Comparison of ENCODE assay signal across 18 mouse cellular contexts in the genomic region with DNA sequence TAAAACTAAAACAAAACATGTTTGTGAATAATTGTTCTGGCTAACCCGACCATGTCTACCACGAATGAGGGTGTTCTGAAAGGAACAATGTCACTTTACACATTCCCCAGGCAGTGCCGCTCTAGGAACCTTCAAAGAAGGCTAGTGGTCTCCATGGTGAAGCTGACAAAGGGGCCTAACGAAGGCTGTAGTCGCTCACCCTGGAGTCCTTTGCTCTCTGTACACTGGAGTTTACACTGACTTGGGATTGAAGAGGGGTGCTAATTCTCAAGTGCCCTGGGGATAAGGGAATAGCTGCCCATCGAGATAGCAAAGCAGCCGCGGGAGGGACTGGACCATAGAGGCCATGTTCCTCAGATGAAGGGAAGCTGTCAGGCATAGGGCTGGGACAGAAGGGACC. TPM values are rescaled to one million over a fixed set of nuclear protein-coding genes. Genes with fewer than 3 reads are reported as not detected.
A peak's percentile ranks its signal among the peaks of the same experiment; 100 is the strongest.
DNase-seq lines count a peak whose midpoint lies in the region; ATAC-seq lines count a peak whose summit lies in the region.
"Had no signal": no experiment of that assay in that cellular context is flagged by ENCODE, and none has a peak within 500 bp of the region (broad histone marks: within the 10 kb centered on the region; RNA-seq: fewer than 3 reads in every experiment).

No protein-coding gene starts in this region.

- no peak for ATAC-seq in forebrain, embryonic 11.5 days (replicated peaks; ENCODE audit: low FRiP score)
- ATAC-seq in forebrain, embryonic 15.5 days (replicated peaks), result no peak
- no peak for ATAC-seq in kidney, embryonic 15.5 days (replicated peaks; ENCODE audit: low FRiP score)
- ATAC-seq in midbrain, embryonic 14.5 days (ENCODE audit: low FRiP score, low TSS enrichment), result no peak
- no peak for ATAC-seq in midbrain, embryonic 16.5 days
- no peak for ATAC-seq in heart, embryonic 11.5 days (replicated peaks; ENCODE audit: insufficient number of reproducible peaks, low FRiP score, low TSS enrichment)
- ATAC-seq: CD4-positive, CD25-positive, alpha-beta regulatory T cell, adult 4 months; Patski had no signal

- H3K36me3 ChIP-seq in forebrain, embryonic 11.5 days (ENCODE audit: control insufficient read depth, insufficient read depth, low read length), result no peaks in the 10 kb centered on the region
- H3K36me3 ChIP-seq in forebrain, embryonic 15.5 days, result no peaks in the 10 kb centered on the region
- H3K36me3 ChIP-seq in kidney, embryonic 15.5 days, result no peaks in the 10 kb centered on the region
- H3K36me3 ChIP-seq in midbrain, embryonic 14.5 days (ENCODE audit: control insufficient read depth, insufficient read depth, low read length), result no peaks in the 10 kb centered on the region
- H3K36me3 ChIP-seq in midbrain, embryonic 16.5 days (ENCODE audit: control insufficient read depth, insufficient read depth, low read length), result no peaks in the 10 kb centered on the region
- H3K36me3 ChIP-seq in heart, embryonic 11.5 days (ENCODE audit: control insufficient read depth, insufficient read depth, low read length), result no peaks in the 10 kb centered on the region
- H3K36me3 ChIP-seq: hindbrain, embryonic 15.5 days; neural tube, embryonic 13.5 days had no signal

- H3K4me1 ChIP-seq in forebrain, embryonic 11.5 days (replicated peaks; ENCODE audit: control insufficient read depth, insufficient read depth, low read length), result peaks cover 2% of the 10 kb centered on the region; the same call in 1 of the 2 replicates
- peaks cover 16% of the 10 kb centered on the region for H3K4me1 ChIP-seq in forebrain, embryonic 15.5 days
- peaks cover 29% of the 10 kb centered on the region for H3K4me1 ChIP-seq in kidney, embryonic 15.5 days
- peaks cover 3% of the 10 kb centered on the region; the same call in 1 of the 2 replicates for H3K4me1 ChIP-seq in midbrain, embryonic 14.5 days (ENCODE audit: control insufficient read depth, insufficient read depth, low read length)
- peaks cover 10% of the 10 kb centered on the region for H3K4me1 ChIP-seq in midbrain, embryonic 16.5 days (ENCODE audit: control insufficient read depth, insufficient read depth, low read length)
- H3K4me1 ChIP-seq in heart, embryonic 11.5 days (ENCODE audit: control insufficient read depth, insufficient read depth, low read length), result peaks cover 4% of the 10 kb centered on the region

- DNase-seq in forebrain, embryonic 11.5 days (ENCODE audit: low spot score), result peak; percentile 62
- no peak for DNase-seq in kidney, postnatal 25 days
- peak; percentile 31 for DNase-seq in midbrain, embryonic 14.5 days
- DNase-seq in right cerebral cortex, postnatal 10 days (ENCODE audit: low spot score in 2 of 2), result no peak
- DNase-seq: cerebellum, adult 11 months; lung, adult 2 months; spleen, adult 18-20 months; thymus, postnatal 36 days had no signal

- no peak overlapping the region for H3K4me3 ChIP-seq in forebrain, embryonic 11.5 days (ENCODE audit: low read depth, low read length)
- H3K4me3 ChIP-seq in forebrain, embryonic 15.5 days, result no peak overlapping the region
- no peak overlapping the region for H3K4me3 ChIP-seq in kidney, embryonic 15.5 days (replicated peaks)
- H3K4me3 ChIP-seq in midbrain, embryonic 14.5 days (replicated peaks; ENCODE audit: low read depth, low read length), result no peak overlapping the region
- no peak overlapping the region for H3K4me3 ChIP-seq in midbrain, embryonic 16.5 days (ENCODE audit: low read depth, low read length)
- no peak overlapping the region for H3K4me3 ChIP-seq in heart, embryonic 11.5 days (ENCODE audit: low read depth, low read length)
- H3K4me3 ChIP-seq: hindbrain, embryonic 15.5 days; megakaryocyte, embryonic 14.5 days; neural tube, embryonic 13.5 days had no signal

- H3K9ac ChIP-seq in forebrain, embryonic 11.5 days (ENCODE audit: low read length), result no peak overlapping the region
- H3K9ac ChIP-seq in forebrain, embryonic 15.5 days (replicated peaks), result no peak overlapping the region
- no peak overlapping the region for H3K9ac ChIP-seq in kidney, embryonic 15.5 days
- H3K9ac ChIP-seq in midbrain, embryonic 14.5 days (replicated peaks; ENCODE audit: low read length), result no peak overlapping the region
- no peak overlapping the region for H3K9ac ChIP-seq in midbrain, embryonic 16.5 days (ENCODE audit: low read depth, low read length)
- no peak overlapping the region for H3K9ac ChIP-seq in heart, embryonic 11.5 days (ENCODE audit: low read depth, low read length)
- H3K9ac ChIP-seq: hindbrain, embryonic 15.5 days; neural tube, embryonic 13.5 days had no signal

- no peaks in the 10 kb centered on the region; the same call in 1 of the 2 replicates for H3K9me3 ChIP-seq in forebrain, embryonic 11.5 days (ENCODE audit: control insufficient read depth, low read length)
- H3K9me3 ChIP-seq in forebrain, embryonic 15.5 days, result no peaks in the 10 kb centered on the region
- no peaks in the 10 kb centered on the region for H3K9me3 ChIP-seq in kidney, embryonic 15.5 days (replicated peaks)
- no peaks in the 10 kb centered on the region; the same call in 1 of the 2 replicates for H3K9me3 ChIP-seq in midbrain, embryonic 14.5 days (ENCODE audit: control insufficient read depth, low read length)
- no peaks in the 10 kb centered on the region for H3K9me3 ChIP-seq in midbrain, embryonic 16.5 days (replicated peaks; ENCODE audit: control insufficient read depth, low read length, poor library complexity, severe bottlenecking)
- H3K9me3 ChIP-seq in heart, embryonic 11.5 days (replicated peaks; ENCODE audit: control insufficient read depth, low read length), result peaks cover 2% of the 10 kb centered on the region; the same call in 1 of the 2 replicates
- H3K9me3 ChIP-seq: hindbrain, embryonic 15.5 days; neural tube, embryonic 13.5 days had no signal

- 15% methylated on average over 8 of the region's 8 CpGs for WGBS in forebrain, embryonic 11.5 days
- WGBS in forebrain, embryonic 15.5 days, result 9% methylated on average over 8 of the region's 8 CpGs
- WGBS in kidney, embryonic 15.5 days, result 54% methylated on average over 8 of the region's 8 CpGs
- WGBS in midbrain, embryonic 14.5 days, result 12% methylated on average over 8 of the region's 8 CpGs
- WGBS in midbrain, embryonic 16.5 days, result 16% methylated on average over 8 of the region's 8 CpGs
- WGBS in heart, embryonic 11.5 days (ENCODE audit: insufficient replicate concordance), result 57% methylated on average over 8 of the region's 8 CpGs

- no peaks in the 10 kb centered on the region for H3K27me3 ChIP-seq in forebrain, embryonic 11.5 days (ENCODE audit: control insufficient read depth, insufficient read depth, low read length)
- no peaks in the 10 kb centered on the region for H3K27me3 ChIP-seq in forebrain, embryonic 15.5 days
- no peaks in the 10 kb centered on the region for H3K27me3 ChIP-seq in kidney, embryonic 15.5 days
- H3K27me3 ChIP-seq in midbrain, embryonic 14.5 days (ENCODE audit: control insufficient read depth, insufficient read depth, low read length), result no peaks in the 10 kb centered on the region
- H3K27me3 ChIP-seq in midbrain, embryonic 16.5 days (ENCODE audit: control insufficient read depth, insufficient read depth, low read depth, low read length), result no peaks in the 10 kb centered on the region
- H3K27me3 ChIP-seq in heart, embryonic 11.5 days (ENCODE audit: control insufficient read depth, insufficient read depth, low read length), result peaks cover 11% of the 10 kb centered on the region
- H3K27me3 ChIP-seq: hindbrain, embryonic 15.5 days; neural tube, embryonic 13.5 days; Patski had no signal

- no peak overlapping the region for H3K27ac ChIP-seq in forebrain, embryonic 11.5 days (ENCODE audit: low read depth, low read length)
- no peak overlapping the region for H3K27ac ChIP-seq in forebrain, embryonic 15.5 days (replicated peaks)
- H3K27ac ChIP-seq in kidney, embryonic 15.5 days, result peak overlapping the region; percentile 70
- no peak overlapping the region for H3K27ac ChIP-seq in midbrain, embryonic 14.5 days (replicated peaks; ENCODE audit: low read depth, low read length)
- H3K27ac ChIP-seq in midbrain, embryonic 16.5 days (ENCODE audit: low read length), result no peak overlapping the region
- H3K27ac ChIP-seq in heart, embryonic 11.5 days (ENCODE audit: low read depth, low read length), result no peak overlapping the region
- H3K27ac ChIP-seq: hindbrain, embryonic 15.5 days; neural tube, embryonic 13.5 days had no signal

- H3K4me2 ChIP-seq in forebrain, embryonic 11.5 days (ENCODE audit: low read depth, low read length, severe bottlenecking), result no peak overlapping the region
- no peak overlapping the region for H3K4me2 ChIP-seq in forebrain, embryonic 15.5 days (replicated peaks)
- H3K4me2 ChIP-seq in kidney, embryonic 15.5 days, result no peak overlapping the region
- H3K4me2 ChIP-seq in midbrain, embryonic 14.5 days (ENCODE audit: low read length), result no peak overlapping the region
- H3K4me2 ChIP-seq in midbrain, embryonic 16.5 days (ENCODE audit: low read length), result no peak overlapping the region
- no peak overlapping the region for H3K4me2 ChIP-seq in heart, embryonic 11.5 days
- H3K4me2 ChIP-seq: hindbrain, embryonic 15.5 days; liver, embryonic 11.5 days; neural tube, embryonic 13.5 days had no signal

RNA-seq across cellular contexts. Expression of a gene that starts 2.9 kb away (rescaled TPM):
- polyA plus RNA-seq in forebrain, embryonic 11.5 days (2014; fragmentation: Nextera tagmentation; extraction: Ambion mirVana), result 135 and 138 TPM in 2 replicates
- 37.0 and 40.1 TPM in 2 replicates for polyA plus RNA-seq in forebrain, embryonic 15.5 days (2015; fragmentation: Nextera tagmentation; extraction: Ambion mirVana)
- 78.1 and 79.1 TPM in 2 replicates for polyA plus RNA-seq in kidney, embryonic 15.5 days (2015; fragmentation: Nextera tagmentation; extraction: Ambion mirVana)
- 28.0 and 41.8 TPM in 2 replicates for polyA plus RNA-seq in midbrain, embryonic 14.5 days (2014; fragmentation: Nextera tagmentation; extraction: Ambion mirVana)
- polyA plus RNA-seq in midbrain, embryonic 16.5 days (2015; fragmentation: Nextera tagmentation; extraction: Ambion mirVana), result 28.3 and 33.9 TPM in 2 replicates
- polyA plus RNA-seq in heart, embryonic 11.5 days (2014; fragmentation: Nextera tagmentation; extraction: Ambion mirVana), result 20.5 and 20.7 TPM in 2 replicates

Comparison
In these comparisons a context has a peak if more than half of its experiments do, and no peak if none do; other contexts are left out.
1. DNase-seq: peak in forebrain, embryonic 11.5 days (single experiment) and midbrain, embryonic 14.5 days (single experiment); none in kidney, postnatal 25 days (0 of 2) and right cerebral cortex, postnatal 10 days (0 of 2).